Mouse (Mus musculus) heart, postnatal 0 days (tissue): ENCODE data around the gene Stard3. TPM values are rescaled to one million over a fixed set of nuclear protein-coding genes. Genes with fewer than 3 reads are reported as not detected.

Source experiments
- ATAC-seq: fragments of 200-750 bp; cut with Nextera tagmentation; 2 replicates; pipeline ENCODE4 v1.8.0; 2017; ENCODE audit warnings: low read depth, moderate number of reproducible peaks, moderate library complexity; ENCODE audit not compliant: insufficient read depth
- DNase-seq: peaks from one replicate; pipeline ENCODE4 v3.0.0-alpha.2; 2016; ENCODE audit warnings: low spot score
- H3K27ac ChIP-seq: fragments of 300-500 bp; sonication (generic); 2 replicates; pipeline ENCODE4 v1.5.1; 2014; ENCODE audit warnings: low read depth, mild to moderate bottlenecking
- H3K27me3 ChIP-seq: fragments of 300-500 bp; sonication (generic); 2 replicates; pipeline ENCODE4 v1.6.1; 2014; ENCODE audit warnings: low read length, mixed read lengths; ENCODE audit not compliant: control insufficient read depth, insufficient read depth
- H3K36me3 ChIP-seq: fragments of 300-500 bp; sonication (generic); replicated peaks from 2 replicates; pipeline ENCODE4 v1.6.1; 2014; ENCODE audit warnings: low read length, mixed read lengths; ENCODE audit not compliant: control insufficient read depth, insufficient read depth
- H3K4me1 ChIP-seq: fragments of 300-500 bp; sonication (generic); 2 replicates; pipeline ENCODE4 v1.6.1; 2014; ENCODE audit warnings: antibody characterized with exemption; ENCODE audit not compliant: control insufficient read depth, insufficient read depth
- H3K4me2 ChIP-seq: fragments of 300-500 bp; sonication (generic); 2 replicates; pipeline ENCODE4 v1.6.1; 2014; ENCODE audit warnings: low read depth, mild to moderate bottlenecking, low read length, moderate library complexity
- H3K4me3 ChIP-seq: fragments of 300-500 bp; sonication (generic); 2 replicates; pipeline ENCODE4 v1.5.1; 2014; ENCODE audit warnings: low read depth, low read length
- H3K9ac ChIP-seq: fragments of 300-500 bp; sonication (generic); replicated peaks from 2 replicates; pipeline ENCODE4 v1.6.1; 2014; ENCODE audit warnings: low read depth, low read length, mixed read lengths
- H3K9me3 ChIP-seq: fragments of 300-500 bp; sonication (generic); replicated peaks from 2 replicates; pipeline ENCODE4 v1.6.1; 2016; ENCODE audit warnings: low read length; ENCODE audit not compliant: control insufficient read depth
- CTCF ChIP-seq: IDR thresholded peaks from 2 replicates; pipeline ENCODE4 v1.5.1; 2016; ENCODE audit warnings: antibody characterized with exemption, control low read depth, low read depth
- EP300 ChIP-seq: IDR thresholded peaks from 2 replicates; pipeline ENCODE4 v1.6.1; 2016; ENCODE audit warnings: antibody characterized with exemption, low read depth
- WGBS: fragments of 180-500 bp; shearing (Covaris S2); extraction: QIAGEN DNeasy Blood & Tissue Kit; methylation state at CpG from one replicate; pipeline ENCODE4 v1.1.7; 2014; 5-methylcytosine and 5-hydroxymethylcytosine counted together
- polyA plus RNA-seq: library from polyadenylated mRNA; unstranded; fragments of >200 nt; fragmentation: Nextera tagmentation; extraction: Ambion mirVana; gene quantifications from 2 replicates; pipeline ENCODE4 v1.2.1, GENCODE M21; 2015
- total RNA-seq: library from RNA; depleted of rRNA; stranded (reverse); fragments of >200 nt; gene quantifications from 2 replicates; pipeline ENCODE4 v1.2.3, GENCODE M21; 2014; ENCODE audit warnings: low replicate concordance

Stard3 gene
- total and polyA plus RNA-seq, 2 experiments from 2014 or later = 34.7 to 44.8 TPM

DNA sequence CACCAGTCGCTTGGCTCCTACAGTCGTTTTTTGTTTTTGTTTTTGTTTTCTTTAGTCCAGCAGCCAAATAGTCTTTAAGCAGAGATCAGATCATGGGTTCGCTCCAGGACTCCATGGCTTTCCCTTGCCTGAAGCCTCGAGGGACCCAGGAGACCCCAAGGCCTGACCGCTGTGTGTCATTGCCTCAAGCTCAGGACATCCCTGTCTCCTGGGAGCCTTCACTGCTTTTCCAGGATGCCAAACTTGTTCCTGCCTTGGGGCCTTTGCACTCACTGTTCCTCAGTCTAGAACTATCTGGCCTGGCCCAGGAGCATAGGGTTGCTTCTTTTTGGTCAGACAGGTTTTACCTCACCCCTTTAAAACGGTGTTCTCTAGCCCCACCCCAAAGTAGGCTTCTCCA lies 48.5 kb downstream of the Stard3 start:
- Histone ChIP-seq H3K4me3 (no peak overlapping the region), H3K9me3 (no peaks in the 10 kb centered on the region), H3K9ac (no peak overlapping the region), H3K4me1 (peaks cover 14% of the 10 kb centered on the region; the same call in 1 of the 2 replicates), H3K4me2 (no peak overlapping the region), H3K27ac (no peak overlapping the region), H3K36me3 (no peaks in the 10 kb centered on the region), H3K27me3 (no peaks in the 10 kb centered on the region)
- no peak for DNase-seq
- TF ChIP-seq CTCF (no peak), EP300 (no peak)
- WGBS = 66% methylated on average over 6 of the region's 6 CpGs
- ATAC-seq = no peak

- no peaks in the 10 kb centered on the region for H3K27me3 ChIP-seq
- DNase-seq = no peak
- WGBS = 63% methylated on average over 8 of the region's 8 CpGs
- H3K9me3 ChIP-seq = no peaks in the 10 kb centered on the region
- peak overlapping the region; percentile 31; the same call in 1 of the 2 replicates for H3K4me2 ChIP-seq
- 0 out of 2 replicates have a peak overlapping the region, but pooled peaks have one; percentile 15 for H3K9ac ChIP-seq
- no peak for TF ChIP-seq CTCF
- TF ChIP-seq EP300 = no peak
- H3K36me3 ChIP-seq = no peaks in the 10 kb centered on the region
- H3K27ac ChIP-seq = peak overlapping the region; percentile 1; the same call in 1 of the 2 replicates
- ATAC-seq = no peak
- H3K4me1 ChIP-seq = peaks cover 24% of the 10 kb centered on the region
- 0 out of 2 replicates have a peak overlapping the region, but pooled peaks have one; percentile 1 for H3K4me3 ChIP-seq
These were observed 50.7 kb downstream of the Stard3 start for GRCm38 (mm10) chr11:98408872-98409271.

- 13% methylated on average over 10 of the region's 10 CpGs for WGBS
- peak overlapping the region; percentile 31 for H3K4me2 ChIP-seq
- TF ChIP-seq EP300 (no peak), CTCF (no peak)
- H3K36me3 ChIP-seq = no peaks in the 10 kb centered on the region
- 0 out of 2 replicates have a peak overlapping the region, but pooled peaks have one; percentile 1 for H3K4me3 ChIP-seq
- peaks cover 29% of the 10 kb centered on the region for H3K4me1 ChIP-seq
- DNase-seq (peak; percentile 50), ATAC-seq (no peak)
- H3K9me3 ChIP-seq = no peaks in the 10 kb centered on the region
- 0 out of 2 replicates have a peak overlapping the region, but pooled peaks have one; percentile 1 for H3K27ac ChIP-seq
- 0 out of 2 replicates have a peak overlapping the region, but pooled peaks have one; percentile 15 for H3K9ac ChIP-seq
- H3K27me3 ChIP-seq = no peaks in the 10 kb centered on the region
These were observed 51.2 kb downstream of the Stard3 start for GRCm38 (mm10) chr11:98409341-98409822.

- DNase-seq = peak; percentile 81
- H3K27me3 ChIP-seq = no peaks in the 10 kb centered on the region
- peak within 1 kb of the TSS; percentile 88 for H3K4me2 ChIP-seq
- H3K9ac ChIP-seq = peak within 1 kb of the TSS; percentile 86
- peak within 1 kb of the TSS; percentile 88 for H3K4me3 ChIP-seq
- ATAC-seq = peak; percentile 88
- peak within 1 kb of the TSS; percentile 91 for H3K27ac ChIP-seq
- no peaks in the 10 kb centered on the region for H3K36me3 ChIP-seq
- no peak for TF ChIP-seq CTCF
- no peak; the same call in 1 of the 2 replicates for TF ChIP-seq EP300
- no peaks in the 10 kb centered on the region for H3K9me3 ChIP-seq
- peaks cover 29% of the 10 kb centered on the region for H3K4me1 ChIP-seq
- under 1% methylated on average over 25 of the region's 49 CpGs for WGBS
These were observed 54.2 kb downstream of the Stard3 start, which contains the start of gene Erbb2 for GRCm38 (mm10) chr11:98412273-98412796. TSS of gene Erbb2 (plus strand) at chr11:98412470.

GRCm38 (mm10) chr11:98412797-98413301 lies 54.7 kb downstream of the Stard3 start:
- H3K27me3 ChIP-seq = no peaks in the 10 kb centered on the region
- WGBS = 0% methylated on average over 32 of the region's 40 CpGs
- H3K4me1 ChIP-seq = peaks cover 29% of the 10 kb centered on the region
- peak overlapping the region; percentile 88 for H3K4me2 ChIP-seq
- peak overlapping the region; percentile 86 for H3K9ac ChIP-seq
- TF ChIP-seq CTCF = no peak
- TF ChIP-seq EP300 = no peak
- DNase-seq (no peak), ATAC-seq (peak; percentile 34)
- H3K36me3 ChIP-seq = no peaks in the 10 kb centered on the region
- no peaks in the 10 kb centered on the region for H3K9me3 ChIP-seq
- H3K27ac ChIP-seq = peak overlapping the region; percentile 91
- peak overlapping the region; percentile 88 for H3K4me3 ChIP-seq
